Mouse (Mus musculus) heart, adult 18-20 months (tissue): Measurements from ENCODE around the gene Kctd2. TPM values are rescaled to one million over a fixed set of nuclear protein-coding genes. Genes with fewer than 3 reads are reported as not detected.
"Not testable (repeated sequence)": the region's sequence is repeated elsewhere in the genome, so short reads cannot be mapped to it uniquely, and the experiment has no call there.

Source experiments
- DNase-seq, 2 experiments: peaks; one replicate each; pipeline ENCODE4 v3.0.0; 2021 to 2022; ENCODE audit warnings: mixed read lengths in 1 of 2
- total RNA-seq, 2 experiments: library from RNA; stranded (reverse); gene quantifications; 2 replicates each; pipeline ENCODE4 v1.2.3; 2021

The Kctd2 gene
- total RNA-seq, 2 experiments from 2014 or later, result 30.1 to 31.0 TPM

DNA sequence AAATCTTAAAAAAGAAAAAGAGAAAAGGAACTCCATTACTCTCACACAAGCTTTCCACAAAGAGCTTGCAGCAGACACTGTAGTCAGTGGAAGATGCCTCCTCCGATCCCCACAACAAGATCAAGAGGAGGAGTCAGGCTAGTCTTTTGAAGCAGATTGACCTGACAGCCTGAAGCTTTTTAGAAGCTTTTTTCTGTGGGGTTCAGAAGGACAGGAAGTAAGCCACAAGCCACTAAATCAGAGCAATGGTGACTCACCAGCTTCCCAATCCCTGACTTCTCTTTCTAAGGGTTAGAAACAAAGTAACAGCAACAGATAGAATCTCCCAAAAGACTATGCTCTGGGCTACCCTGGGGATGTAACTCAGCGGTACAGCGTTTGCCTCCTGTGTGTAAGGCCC, 19.4 kb downstream of the Kctd2 start:
- no peak for DNase-seq

DNA sequence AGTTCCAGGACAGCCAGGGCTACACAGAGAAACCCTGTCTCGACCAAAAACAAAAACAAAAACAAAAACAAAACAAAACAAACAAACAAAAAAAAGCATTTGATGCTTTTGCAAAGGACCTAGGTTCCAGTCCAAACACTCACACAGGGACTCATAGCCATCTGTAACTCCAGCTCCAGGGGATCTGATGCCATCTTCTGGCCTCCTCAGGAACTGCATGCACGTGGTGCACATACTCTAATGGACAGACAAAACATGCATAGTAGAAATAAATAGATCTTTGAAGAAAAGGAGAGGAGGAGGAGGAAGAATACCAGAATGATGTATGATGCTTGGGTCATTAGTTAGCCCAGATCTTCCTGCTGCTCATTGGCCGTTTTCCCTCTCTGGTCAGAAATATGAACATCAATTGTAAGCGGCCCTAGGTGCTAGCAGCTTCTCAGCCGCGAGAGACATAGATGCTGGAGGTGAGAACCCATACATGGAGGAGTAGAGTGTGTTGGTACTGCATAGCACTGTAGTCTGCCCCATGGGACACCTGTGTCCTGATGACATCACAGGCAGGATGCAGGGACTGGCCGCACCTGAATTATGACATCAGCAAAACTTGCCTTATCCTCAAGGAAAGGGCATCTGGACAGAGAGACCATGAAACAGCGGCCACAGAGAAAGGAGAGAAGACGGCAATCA, 20.1 kb downstream of the Kctd2 start, which contains the start of gene Trim80:
TSS of gene Trim80 (plus strand) at position 640 of the 690 bp plus-strand sequence.
- DNase-seq, result no peak

- DNase-seq, result no peak
Measured at GRCm38 (mm10) chr11:115441417-115441816, 21.5 kb downstream of the Kctd2 start.

GRCm38 (mm10) chr11:115446906-115447305, 27.0 kb downstream of the Kctd2 start:
- peak; percentile 51 to 55 for DNase-seq

DNA sequence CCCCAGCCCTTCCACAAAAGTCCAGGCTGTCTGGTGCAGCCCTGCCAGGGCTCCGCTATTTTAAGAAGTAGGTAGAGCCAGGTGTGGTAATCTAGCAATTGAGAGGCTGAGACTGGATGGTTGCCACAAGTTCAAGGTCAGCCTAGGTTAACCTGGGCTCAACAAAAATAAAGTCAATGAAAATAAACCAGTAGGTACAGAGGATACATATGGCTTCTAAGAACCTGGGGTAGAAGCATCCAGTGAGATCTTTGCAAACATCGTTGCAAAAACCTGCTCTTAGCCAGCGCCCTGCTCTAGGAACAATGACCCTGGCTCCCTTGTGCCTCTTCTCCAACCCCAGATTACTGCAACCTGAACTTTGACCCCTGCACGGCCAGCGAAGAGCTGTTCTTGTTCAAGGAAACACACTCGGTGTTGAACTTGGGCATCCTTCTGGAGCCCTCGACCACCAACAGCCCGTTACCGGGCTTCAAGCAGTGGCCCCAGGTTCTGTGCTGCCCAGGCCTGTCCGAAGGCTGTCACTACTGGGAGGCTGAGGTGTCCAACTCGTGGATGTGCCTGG, 27.5 kb downstream of the Kctd2 start:
- DNase-seq, result peak in 1 of 2 experiments; percentile 21

GRCm38 (mm10) chr11:115448075-115448474, 28.1 kb downstream of the Kctd2 start:
- DNase-seq, result no peak

DNA sequence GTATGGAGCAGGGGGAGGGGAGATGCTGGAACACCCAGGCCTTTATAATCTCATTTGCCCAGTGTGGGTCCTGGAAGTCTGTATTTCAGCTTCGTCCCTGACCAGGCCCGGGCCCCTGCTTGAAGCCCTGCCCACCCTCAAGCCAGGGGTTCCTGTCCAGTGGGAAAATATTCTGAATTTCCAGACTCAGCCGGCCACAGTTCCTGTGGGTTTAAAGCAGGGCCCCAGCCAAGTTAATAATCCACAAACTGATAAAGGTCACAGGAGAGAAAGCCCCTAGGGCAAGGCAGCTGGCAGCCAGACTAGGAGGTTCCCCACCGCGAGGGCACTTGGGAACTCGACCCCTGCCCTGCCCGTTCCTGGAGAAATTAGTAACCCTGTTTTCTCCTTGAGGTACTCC, 29.1 kb downstream of the Kctd2 start:
- no peak for DNase-seq

DNA sequence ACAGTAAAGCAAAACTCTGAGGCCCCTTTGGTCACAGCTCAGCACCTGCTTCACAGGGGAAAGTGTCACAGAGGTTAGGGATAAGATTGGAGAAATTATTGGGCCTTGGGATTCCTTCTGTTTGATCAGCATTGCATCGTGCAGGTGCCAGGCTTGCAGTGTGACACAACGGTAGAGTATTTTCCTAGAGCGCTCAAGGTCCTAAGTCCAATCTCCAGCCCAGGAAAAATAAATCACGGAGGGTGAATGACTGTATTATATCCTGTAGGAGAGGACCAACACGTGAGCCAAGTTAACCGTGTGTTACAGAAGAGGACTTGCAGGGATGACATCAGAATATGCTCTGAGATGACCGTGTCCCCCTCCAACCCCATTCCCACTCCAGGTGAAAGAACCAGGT, 30.2 kb downstream of the Kctd2 start:
- no peak for DNase-seq

- DNase-seq, result no peak
Measured at GRCm38 (mm10) chr11:115451781-115452241, 31.9 kb downstream of the Kctd2 start.

DNA sequence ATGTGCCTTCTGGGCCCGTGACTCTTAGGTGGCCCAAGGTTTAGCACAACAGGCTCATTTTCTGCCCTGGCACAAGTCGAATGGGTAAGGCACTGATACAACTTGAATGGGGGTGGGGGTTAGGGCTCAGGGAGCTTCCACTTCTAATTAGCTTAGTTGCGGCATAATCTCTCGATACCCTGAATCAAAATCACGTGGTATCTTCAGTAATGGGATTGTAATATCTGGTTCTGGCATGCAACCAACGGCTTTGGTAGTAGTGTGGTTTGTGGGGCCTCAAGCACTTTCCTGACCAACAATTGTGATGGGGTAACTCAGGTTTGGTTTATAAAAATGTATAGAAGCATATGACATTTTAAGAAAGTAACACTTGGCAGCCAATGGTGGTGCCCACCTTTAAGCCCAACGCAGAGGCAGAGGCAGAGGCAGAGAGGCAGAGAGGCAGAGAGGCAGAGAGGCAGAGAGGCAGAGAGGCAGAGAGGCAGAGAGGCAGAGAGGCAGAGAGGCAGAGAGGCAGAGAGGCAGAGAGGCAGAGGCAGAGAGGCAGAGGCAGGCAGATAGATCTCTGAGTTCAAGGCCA, 32.4 kb downstream of the Kctd2 start:
- no peak for DNase-seq

DNA sequence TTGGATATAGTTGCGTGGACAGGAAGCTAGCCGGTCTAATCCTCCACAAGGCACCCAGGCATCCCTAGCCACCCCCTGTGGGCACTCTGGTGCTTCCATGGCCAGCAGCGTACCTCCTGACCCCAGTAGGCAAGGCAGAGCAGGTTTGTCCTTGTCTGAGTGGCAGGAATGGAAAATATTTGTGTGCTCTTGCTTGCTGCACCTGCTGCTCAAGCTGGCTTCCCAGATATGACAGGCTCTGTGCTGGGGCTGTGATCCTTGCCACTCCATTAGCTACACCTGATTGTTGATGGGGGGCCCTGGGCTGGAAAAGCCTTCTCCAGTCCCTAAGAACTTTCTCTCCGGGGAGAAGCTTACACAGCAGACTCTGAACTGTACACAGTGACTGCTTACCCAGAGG, 33.4 kb downstream of the Kctd2 start:
- DNase-seq, result no peak

- not testable (repeated sequence) for DNase-seq
Measured at GRCm38 (mm10) chr11:115454822-115455221, 34.9 kb downstream of the Kctd2 start.

- no peak for DNase-seq
Measured at GRCm38 (mm10) chr11:115455619-115456018, 35.7 kb downstream of the Kctd2 start.

DNA sequence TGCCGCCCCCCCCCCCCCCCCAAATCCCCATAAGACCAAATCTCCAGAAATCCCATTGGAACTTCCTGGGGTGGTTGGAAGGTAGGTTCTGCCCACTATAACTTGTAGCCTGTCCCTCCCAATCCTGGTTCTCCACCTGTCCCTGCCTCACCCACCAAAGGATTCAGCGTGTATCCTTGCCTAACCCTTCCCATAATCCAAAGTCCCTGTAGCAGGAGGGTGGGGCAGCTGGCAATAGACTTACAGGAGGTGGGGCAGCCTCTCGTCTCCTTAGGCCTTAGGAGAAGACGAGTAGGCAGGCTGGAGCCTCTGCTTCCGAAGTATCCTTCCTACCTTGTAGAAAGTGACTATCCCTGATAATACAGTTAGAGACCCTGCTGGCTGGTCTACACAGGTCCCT, 36.3 kb downstream of the Kctd2 start:
- no peak for DNase-seq

GRCm38 (mm10) chr11:115457405-115457804, 37.5 kb downstream of the Kctd2 start:
- DNase-seq, result no peak

DNA sequence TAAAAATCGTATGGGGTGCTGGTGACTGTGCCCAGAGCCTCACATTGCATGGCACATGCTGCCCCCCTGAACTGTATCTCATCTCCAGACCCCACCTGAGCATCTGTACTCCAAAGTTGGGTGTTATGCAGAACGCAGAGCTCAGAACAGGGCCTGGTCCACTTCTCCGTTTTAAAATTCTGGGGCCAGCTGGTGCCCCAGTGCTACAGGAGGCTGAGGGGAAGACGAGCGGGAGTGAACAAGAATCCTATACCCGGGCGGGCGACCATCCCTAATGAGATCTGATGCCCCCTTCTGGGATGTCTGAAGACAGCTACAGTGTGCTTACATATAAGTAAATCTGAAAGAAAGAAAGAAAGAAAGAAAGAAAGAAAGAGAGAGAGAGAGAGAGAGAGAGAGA, 41.0 kb downstream of the Kctd2 start:
- no peak for DNase-seq

DNA sequence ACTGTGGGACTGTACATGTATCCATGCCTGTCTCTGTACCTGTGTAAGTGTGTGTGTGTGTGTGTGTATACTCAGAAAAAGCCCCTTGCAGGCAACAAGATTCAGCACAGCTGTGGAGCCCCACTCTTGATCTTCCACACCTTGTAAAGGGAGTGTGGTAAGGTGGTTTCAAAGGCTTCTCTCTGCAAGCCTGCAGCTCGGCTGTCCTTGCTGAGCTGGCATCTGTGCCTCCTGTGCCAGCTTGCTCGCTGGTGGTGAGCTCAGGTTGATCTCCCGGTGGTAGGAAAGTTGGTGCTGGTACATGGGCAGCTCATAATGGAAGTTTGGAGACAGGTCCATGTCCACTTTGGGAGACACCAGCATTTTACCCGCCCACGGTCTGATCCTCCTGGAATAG, 41.9 kb downstream of the Kctd2 start:
- DNase-seq, result no peak

DNA sequence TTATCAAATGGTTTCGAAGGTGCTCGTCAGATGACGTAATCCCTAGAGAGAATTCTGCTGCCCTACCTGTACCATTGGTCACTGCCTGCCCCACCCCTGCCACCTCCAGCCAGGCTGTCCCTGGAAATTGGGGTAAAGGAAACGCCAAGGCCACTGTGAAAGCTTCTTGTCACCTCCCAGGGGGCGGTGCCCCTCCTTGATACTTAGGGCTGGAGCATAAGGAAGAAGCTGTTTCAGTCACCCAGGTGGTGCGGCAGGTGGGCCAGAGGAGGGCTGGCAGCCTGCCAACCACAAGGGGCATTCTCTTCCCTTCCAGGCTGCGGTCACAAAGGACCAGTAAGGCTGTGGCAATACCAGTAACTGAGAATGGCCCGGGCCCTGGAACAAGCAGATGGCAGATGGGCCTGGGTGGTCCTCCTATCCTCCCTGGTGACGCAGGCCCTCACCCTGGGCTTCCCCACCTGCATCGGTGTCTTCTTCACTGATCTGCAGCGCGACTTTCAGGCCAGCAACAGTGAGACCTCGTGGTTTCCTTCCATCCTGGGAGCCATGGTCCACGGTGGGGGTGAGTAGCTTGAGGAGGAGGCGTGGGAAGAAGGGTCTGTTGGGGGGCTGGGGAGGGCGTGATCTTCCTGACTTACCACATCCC, 42.4 kb downstream of the Kctd2 start, which contains the start of gene Slc16a5:
TSS of gene Slc16a5 (plus strand) at position 232 of the 649 bp plus-strand sequence.
- no peak for DNase-seq

- no peak for DNase-seq
Measured at GRCm38 (mm10) chr11:115463397-115463796, 43.5 kb downstream of the Kctd2 start.

DNA sequence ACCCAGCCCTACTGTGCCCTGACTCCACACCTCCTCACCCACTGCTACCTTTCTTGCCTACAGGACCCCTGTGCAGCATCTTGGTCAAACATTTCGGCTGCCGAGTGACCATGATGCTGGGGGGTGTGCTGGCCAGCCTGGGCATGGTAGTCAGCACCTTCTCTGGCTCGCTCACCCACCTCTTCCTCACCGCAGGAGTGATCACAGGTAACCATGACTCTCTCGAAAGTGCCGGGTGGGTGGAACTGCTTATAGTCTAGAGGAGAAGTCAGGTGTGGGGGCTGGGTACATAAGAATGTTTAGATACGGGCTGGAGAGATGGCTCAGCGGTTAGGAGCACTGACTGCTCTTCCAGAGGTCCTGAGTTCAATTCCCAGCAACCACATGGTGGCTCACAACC, 44.9 kb downstream of the Kctd2 start:
- no peak for DNase-seq

DNA sequence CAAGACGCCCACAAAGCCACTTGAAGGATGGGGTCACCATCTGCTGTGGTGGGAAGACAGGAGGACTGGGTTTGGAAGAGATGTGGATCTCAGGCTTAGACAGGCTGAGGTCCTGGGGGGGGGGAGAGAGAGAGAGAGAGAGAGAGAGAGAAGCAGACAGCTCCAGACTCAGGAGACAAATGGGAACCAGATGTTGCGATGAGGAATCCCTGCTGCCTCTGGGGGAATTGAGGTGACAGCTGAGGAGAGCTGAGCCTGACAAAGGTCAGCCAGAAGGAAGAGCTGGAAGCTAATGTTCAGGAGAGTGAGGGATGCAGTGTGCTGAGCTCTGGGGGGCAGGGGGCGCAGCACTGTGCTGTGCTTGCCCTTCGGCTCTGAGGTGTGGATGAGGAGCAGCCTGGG, 47.3 kb downstream of the Kctd2 start:
- no peak for DNase-seq

- DNase-seq, result peak; percentile 30 to 68
Measured at GRCm38 (mm10) chr11:115472183-115472582, 52.3 kb downstream of the Kctd2 start.
